Mouse (Mus musculus) spleen, postnatal 36 days (tissue): ENCODE results near the gene Birc3.
A peak's percentile ranks its signal among the peaks of the same experiment; 100 is the strongest.
"Not testable (repeated sequence)": the region's sequence is repeated elsewhere in the genome, so short reads cannot be mapped to it uniquely, and the experiment has no call there.

Experiments
- DNase-seq, 2 experiments: peaks; one replicate each; pipeline ENCODE4 v3.0.0; 2022; ENCODE audit warnings: low spot score in 2 of 2, mixed read lengths in 1 of 2

Birc3 gene

DNA sequence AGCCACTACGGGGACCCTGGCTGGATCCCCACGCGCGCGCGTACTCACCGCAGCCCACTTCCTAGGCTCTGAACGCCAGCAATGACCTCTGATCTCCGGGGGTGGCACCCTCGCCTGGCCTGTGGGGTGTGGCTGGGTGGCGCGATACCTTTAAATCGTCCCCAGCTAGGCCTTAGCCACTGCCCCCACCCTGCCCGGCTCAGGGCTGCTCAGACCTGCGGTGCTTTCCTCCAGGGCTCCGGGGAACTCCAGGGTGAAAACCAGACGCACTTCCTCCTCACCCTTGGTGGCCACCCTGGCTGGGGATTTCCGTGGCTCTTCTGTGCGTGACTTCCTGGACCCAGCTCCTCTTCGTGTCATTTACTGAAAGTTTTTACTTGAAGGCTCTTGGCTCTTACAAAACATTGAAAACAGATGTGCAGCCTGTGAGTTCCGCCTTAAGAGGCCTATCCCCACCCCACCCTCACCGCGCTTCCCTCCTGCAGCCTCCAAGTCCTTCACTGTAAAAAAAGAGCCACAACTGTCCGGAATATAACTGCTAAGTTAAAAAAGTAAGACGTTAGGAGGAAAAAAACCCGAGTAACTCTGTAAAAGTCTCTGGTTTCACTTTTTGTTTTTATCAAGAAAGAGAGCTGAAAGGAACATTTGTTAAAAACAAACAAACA lies at the start of gene Birc3:
Gene Birc3 (minus strand): TSS at position 412 of the 665 bp plus-strand sequence.
- DNase-seq = peak; percentile 96 to 97

DNA sequence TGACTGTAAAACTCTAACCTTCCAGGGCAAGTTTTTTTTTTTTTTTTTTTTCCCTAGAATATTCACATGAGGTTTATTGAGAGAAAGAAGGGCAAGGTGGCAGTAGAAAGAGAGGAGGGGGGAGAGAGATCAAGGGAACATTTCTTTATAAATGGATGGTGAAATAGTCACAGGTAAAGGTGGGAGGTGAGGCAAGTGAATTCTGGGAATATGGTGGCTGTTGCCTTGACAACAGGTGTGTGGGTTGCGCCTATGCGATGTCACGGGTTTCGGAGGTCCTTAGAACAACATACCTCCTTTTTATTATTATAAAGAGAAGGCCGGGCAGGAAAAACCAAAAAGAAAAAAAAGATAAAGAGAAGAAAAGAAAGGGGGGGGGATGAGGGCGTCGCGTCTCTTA lies 41.9 kb upstream of the Birc3 start:
- no peak for DNase-seq

DNA sequence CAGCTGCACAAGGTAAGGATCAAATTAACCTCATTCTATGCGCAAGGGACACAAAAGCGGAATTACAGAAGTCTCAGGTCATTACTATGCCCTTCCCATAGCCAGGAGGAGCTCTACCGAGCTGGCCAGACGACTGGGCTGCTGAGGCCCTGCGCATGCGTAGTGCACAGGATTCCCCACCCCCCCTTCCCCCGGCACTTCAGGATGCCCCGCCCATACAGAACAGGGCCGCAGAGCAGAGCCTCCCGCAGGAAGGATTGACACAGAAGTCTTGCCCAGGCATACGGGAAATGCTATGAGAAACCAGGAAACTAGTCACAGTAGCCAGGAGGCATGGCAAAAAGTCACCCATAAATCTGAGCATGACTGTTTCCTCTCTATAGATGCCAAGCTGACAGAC lies 41.5 kb upstream of the Birc3 start:
- DNase-seq = peak; percentile 2 to 11

DNA sequence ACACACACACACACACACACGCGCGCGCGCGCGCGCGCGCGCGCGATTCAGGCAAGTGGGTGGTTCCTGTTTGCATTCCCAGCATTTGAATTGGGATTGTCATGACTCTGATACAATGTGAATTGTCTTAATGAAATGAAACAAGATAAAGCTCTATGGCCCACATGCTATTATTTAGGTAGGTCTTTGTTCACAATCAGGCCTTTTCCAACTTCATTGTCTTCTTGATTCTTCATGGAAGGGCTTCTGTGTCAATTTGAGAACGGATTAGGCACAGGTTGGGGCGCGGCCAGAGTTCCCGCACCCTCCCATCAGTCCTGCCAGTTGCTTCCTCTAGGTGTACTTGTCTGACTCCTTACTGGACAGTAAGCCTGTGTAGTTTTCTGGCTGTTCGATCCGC lies 41.0 kb upstream of the Birc3 start:
- no peak for DNase-seq

DNA sequence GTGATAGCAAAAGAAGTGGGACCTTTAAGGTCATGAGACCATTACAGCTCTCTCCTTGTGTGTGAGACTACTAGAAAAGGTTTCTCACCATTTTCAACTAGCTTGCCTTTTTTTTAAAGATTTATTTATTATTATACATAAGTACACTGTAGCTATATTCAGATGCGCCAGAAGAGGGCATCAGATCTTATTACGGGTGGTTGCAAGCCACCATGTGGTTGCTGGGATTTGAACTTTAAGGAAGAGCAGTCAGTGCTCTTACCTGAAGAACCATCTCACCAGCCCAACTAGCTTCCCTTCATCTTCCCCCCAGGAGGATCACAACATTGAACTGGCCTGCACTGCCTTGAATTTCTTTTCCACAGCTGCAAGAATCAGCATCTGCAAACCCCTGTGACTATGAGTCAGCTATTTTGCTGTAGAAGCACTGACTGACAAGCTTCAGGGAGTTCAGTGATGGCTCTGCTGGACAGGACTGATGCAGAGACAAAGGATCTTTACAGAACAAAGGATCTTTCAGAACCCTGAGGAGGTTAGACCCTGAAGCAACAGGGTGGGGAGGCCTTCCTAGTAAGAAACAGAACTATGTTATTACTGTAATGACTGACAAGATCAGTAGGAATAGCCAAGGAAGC lies 34.5 kb upstream of the Birc3 start:
- no peak for DNase-seq

DNA sequence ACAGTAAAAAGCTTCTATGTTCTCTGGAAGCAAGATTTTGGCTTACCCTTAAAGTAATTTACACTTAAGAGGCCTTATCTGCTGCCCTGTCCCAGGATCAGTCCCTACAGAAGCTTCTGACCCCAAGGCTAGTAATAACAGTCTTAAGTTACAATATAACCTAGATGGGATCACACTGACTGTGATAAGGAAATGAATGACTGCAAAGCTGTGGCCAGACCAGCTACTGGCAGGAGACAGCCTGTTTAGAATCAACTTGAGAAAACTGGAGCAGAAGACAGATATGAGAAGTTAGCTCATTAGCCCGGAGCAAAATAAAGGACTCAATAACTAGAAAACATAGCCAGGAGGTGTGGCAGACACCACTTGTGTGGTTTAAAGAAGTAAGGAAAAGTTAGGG lies 33.6 kb upstream of the Birc3 start:
- no peak for DNase-seq

DNA sequence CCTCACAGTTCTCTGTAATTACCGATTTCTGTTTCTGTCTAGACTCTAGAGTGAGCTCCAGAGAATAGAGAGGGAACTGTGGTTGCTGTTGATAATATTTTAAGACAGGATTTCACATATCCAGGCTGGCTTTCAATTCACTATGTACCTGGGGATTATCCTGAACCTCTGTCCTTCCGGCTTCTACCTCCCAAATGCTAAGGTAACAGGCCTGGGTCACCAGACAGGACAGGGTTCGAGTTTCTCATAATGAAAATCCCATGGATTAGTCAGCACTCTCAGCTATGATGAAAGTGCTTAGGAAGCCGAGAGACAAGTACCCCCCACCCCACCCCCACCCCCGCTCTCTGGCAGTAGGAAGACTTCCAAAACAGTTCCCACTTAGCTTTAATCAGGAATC lies 30.8 kb upstream of the Birc3 start:
- DNase-seq = no peak

DNA sequence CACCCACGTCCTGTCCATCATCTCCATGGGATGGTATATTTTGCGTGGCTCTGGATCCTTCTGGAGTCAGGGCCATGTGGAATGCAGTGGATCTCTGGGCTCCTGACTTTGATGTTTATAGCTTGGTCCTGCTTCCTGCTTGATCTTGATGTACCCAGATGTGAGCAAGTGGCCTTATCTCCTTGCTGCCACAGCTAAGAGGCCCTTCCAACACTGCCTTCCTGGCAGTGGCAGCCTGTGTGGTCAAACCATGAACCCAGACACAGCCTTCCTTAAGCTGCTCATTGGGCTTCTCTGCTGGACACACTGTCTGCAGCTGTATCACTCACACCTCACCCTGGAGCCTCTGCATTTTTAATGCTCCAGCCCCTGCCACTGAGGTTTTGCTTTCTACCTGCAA lies 30.3 kb upstream of the Birc3 start:
- no peak for DNase-seq

DNA sequence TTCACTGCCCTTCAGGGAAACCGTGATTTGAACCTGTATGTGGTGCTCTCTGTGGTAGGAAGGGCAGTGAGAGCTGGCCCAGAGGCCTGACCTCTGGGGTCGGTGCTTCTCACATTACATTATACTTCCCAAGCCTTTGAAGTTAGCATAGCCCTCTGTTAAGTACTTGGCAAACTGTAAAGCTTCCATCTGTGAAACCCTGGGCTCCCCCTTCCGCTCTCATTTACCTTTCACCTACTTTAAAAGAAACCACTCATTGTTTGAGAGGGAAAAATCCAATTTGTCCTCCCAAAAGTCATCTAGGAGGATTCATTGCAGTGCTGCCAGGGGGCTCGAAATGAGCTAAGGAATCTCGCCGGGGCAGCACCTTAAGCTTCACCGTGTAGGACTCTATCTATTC lies 29.3 kb upstream of the Birc3 start:
- no peak for DNase-seq

DNA sequence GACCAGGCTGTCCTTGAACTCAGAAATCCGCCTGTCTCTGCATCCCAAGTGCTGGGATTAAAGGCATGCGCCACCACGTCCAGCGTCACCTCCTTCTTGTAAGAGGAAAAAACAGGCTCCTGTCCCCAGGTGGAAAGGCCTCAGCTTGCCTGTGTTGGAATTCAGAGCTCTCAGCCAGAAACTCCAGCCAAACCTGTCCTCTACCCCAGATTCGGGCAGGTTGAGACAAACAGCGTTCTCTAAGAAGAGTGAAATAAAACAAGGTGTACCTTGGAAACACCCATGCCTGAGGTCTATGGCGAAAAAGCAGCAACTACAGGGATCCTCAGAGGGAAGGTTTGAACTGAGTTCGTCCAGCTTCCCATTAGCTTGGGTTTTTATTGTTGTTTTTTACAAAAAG lies 28.0 kb upstream of the Birc3 start:
- no peak for DNase-seq

DNA sequence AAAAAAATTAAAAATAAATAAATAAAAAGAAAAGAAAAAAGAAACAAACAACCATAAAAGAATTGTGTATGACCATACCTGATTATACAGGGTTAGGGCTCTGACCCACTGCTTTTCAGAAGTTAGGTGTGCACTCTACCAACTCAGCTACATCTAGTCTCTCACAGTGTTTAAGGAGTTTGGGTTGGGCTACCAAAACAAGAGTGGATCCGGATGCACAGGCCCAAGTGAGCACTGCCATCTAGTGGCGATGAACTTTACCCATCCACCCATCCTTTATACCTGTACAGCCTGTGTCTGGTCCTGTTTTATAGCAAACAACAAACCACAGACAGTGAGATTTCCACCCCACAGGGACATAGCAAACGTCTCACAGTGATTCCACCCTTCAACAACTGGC lies 24.5 kb upstream of the Birc3 start:
- DNase-seq = peak; percentile 70 to 73

DNA sequence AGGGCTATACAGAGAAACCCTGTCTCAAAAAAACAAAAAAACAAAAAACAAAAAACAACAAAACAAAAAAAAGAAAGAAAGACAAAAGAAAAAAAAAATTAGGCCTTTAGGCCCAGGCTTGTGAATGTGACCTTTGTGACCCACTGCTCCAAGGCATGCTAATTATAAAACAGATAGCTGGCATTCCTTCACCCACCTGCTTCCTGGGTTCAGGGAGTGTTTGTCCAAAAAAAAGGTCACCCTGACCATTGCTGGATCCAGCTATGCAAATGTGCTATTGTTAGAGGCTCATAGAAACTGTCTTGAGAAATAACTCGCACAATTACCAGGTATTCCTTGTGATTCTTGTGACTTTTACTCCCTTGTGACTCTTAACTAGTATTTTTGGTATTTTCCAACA lies 18.8 kb upstream of the Birc3 start:
- DNase-seq = not testable (repeated sequence)

DNA sequence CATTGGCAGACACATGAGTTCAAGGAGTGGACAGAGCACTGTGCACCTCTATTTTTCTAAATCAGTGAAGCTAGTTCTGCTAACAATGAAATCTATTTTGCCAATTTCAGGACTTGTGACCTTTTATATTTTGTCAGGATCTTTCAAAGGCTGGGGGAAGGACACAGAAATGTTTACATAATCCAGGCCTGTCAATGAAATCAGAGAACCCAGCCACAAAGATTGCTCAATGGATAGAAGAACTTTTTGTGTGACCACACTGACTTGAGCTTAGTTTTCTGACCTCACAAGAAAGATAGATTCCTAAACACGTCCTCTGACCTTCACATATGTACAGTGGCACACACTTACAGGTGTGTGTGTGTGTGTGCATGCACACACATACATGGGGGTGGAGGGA lies 18.2 kb upstream of the Birc3 start:
- no peak for DNase-seq

DNA sequence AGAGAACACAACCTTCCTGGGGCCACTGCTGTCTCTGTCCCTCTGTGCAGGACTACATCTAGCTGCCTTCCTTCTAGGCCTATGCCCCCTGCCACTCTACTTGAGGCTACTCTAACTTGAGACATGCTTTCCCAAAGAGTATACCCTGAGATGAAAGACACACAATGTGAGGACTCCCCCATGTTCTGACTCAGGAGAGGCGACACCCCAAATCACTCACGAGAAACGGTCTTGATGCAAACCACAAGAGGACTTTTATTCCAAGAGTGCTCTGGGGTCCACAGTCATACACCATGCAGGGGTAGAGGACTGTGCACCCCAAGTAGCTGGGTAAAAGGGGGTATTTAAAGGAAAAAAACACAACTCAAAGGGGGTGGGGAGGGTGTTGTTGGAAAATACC lies 11.4 kb upstream of the Birc3 start:
- DNase-seq = no peak

DNA sequence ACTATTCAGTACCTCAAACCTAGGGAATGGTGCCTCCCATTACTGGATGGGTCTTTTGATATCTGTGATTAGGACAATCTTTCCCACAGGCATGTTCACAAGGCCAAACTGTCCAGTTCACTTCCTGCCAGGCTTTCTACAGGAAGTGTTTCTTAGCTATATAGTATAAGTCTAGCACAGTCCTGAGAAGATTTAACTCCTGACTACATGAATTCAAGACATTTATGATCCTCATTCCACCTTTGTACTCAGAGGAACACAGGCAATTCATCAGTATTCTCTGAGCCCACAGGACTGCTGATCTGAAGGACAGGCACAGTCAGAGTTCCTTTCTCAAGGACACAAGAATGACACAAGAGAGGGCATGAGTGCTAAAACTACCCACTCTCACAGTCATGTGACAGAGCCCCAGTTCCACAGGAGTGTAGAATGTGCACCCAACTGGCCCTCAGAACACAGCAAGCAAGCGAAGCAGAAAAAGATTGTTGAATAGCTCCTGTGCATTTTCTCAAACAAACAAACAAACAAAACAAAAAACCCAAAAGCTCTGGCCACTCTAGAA lies 9.4 kb upstream of the Birc3 start:
- no peak for DNase-seq

DNA sequence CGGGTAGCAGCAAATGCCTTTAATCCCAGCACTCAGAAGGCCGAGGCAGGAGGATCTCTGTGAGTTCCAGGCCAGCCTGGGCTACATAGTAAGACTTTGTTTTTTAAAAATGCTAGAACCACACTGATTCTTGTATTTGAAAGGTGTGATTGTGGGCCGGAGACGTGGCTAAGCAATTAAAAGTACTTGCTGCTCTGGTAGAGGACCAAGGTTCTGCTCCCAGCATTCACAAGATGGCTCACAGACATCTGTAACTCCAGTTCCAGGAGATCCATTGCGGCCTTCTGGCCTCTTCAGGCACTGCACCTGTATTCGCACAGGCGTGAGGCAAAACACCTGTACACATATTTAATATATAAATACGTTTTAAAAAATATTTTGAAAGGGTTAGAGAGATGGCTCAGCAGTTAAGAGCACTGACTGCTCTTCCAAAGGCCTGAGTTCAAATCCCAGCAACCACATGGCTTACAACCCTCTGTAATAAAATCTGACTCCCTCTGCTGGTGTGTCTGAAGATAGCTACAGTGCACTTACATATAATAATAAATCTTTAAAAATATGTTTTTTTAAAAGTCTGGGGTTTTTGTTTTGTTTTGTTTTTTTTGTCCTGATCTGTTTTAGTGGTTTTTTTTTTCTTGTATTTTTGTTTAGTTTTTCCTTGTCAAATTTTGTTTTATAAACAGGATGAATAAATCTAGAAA lies 675 bp upstream of the Birc3 start:
- no peak for DNase-seq

DNA sequence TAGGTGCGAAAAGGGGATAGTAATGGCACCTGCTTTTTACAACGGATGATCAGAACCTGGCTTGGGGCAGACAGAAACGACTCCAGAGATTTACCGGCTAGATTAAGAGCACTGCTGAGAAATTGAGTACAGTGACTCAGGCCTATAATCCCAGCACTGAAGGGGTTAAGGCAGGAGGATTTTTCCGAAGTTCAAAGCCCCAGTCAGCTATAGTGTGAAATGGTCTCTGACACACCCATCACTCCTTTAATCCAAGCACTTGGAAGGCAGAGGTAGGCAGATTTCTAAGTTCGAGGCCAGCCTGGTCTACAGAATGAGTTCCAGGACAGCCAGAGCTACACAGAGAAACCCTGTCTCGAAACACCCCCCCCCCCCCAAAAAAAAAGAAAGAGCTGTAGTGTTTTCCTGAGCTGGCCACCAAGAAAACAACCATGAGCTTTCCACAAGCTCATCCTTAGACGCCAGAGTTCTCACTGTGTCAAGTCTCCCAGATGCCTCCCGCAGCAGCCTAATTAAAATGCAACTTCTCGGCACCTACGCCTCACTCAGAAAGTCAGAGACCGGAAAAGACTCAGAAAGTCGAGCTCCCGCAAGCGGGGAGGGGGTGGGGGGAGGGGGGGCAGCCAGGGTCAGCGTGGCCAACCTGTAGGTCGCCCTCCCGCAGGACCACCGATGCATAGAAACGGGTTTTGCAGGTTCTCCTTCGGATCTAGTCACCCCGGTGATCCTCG lies 777 bp downstream of the Birc3 start:
- DNase-seq = no peak

DNA sequence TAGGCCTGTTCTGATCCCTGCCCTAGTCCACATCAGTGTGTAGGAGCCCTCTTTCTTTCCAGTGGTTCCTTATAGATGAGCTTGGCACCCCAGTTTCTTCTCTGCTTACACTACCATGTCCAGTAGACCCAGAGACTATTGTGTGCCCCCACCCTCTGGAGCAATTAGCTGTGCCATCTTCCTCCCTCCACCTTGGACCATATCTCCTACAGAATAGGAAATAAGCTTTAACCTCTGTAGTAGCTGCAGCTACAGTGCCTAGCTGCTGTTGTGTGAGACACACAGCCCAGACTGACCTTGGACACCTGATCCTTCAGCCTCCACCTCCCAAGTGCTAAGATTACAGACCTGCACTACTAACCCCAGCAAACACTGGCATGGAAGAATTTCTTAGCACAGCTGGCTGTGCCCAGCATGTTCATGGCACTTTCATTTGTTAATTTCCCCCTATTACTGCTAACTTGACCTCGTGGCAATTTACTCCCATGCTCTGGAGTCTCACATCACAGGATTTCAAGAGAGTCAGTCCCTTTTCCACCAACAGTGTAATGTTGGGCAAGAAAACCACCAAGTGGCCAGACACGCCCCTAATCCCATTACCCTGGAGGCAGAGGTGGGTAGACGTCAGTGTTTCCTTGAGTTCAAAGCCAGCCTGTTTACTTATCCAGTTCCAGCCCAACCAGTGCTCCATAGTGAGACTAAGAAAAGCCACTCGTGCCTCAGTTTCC lies 1.5 kb downstream of the Birc3 start:
- peak in 1 of 2 experiments; percentile 27 for DNase-seq

DNA sequence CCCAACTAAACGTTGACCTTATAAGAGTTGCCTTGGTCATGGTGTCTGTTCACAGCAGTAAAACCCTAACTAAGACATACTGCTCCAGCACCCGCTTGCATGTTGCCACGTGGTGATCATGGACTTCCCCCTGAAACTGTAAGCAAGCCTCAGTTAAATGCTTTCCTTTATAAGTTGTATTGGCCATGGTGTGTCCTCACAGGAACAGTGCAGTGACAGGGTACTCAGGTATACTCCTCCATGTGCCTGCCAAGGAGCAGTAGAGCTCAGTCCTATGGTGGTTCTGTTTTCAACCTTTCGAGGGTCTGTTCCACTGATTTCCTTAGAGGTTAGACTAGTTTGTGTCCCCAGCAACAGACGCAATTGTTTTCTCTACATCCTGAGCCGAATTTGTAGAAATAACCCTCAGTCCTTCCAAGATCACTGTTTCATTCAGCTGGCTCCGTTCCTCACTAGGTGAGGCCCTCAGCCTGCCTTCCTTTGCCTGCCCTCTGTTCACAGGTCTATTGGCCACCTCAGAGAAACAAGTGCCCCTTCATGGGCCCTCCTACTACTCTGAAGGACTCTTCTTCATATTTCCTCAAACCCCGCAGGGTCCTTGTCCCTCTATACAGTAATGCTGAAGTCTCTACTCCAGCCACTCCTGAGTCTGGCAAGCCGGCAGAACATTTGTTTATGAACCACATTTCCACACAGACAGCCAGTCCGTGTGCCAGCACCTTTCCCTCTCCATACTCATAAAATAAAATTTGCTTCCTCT lies 2.2 kb downstream of the Birc3 start:
- peak; percentile 51 to 53 for DNase-seq

DNA sequence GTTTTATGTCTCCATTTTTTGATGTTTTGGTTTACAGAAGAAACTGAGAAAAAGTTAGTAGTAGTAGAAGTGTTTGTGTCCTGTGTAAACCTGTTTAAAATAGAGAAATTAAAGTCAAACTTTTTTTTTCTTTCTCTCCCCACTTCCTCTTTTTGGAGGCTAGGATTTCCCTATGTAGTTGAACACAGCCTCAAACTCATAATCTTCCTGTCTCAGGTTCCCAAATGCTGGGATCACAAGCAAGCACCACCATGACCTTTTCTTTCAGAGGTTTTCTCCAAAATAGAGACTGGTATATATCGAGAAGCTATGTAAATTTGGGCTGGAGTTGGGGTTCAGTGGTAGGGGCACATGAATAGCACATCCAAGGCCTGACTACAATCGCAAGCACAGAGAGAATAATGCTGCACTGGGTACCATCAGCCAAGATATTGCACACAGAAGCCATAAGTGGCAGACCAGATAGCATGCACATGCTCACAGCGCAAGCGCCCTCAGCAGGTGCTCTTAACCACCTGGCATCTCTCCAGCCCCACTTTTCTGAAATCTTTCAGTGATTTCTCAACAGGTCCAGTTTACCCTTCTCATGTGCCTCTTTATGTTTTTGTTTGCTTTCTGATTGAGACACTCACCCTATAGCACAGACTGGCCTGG lies 4.0 kb downstream of the Birc3 start:
- DNase-seq = peak; percentile 50 to 51
